Mouse (Mus musculus) MEL (cell line): ENCODE data around the gene Mrpl58. TPM values are rescaled to one million over a fixed set of nuclear protein-coding genes. Genes with fewer than 3 reads are reported as not detected.

Experiments used
- DNase-seq: peaks from one replicate; pipeline ENCODE4 v3.0.0; 2011; ENCODE audit warnings: low read depth, low spot score
- H3K27ac ChIP-seq: 2 replicates; pipeline ENCODE4 v1.5.1; 2012; ENCODE audit warnings: low read depth, mild to moderate bottlenecking, control low read depth, low read length, moderate library complexity; ENCODE audit not compliant: control insufficient read depth
- H3K27me3 ChIP-seq, 2 experiments: fragments of 150-350 bp in 1 of 2; sonication (generic) in 1 of 2; 2 replicates each; pipeline ENCODE4 v1.6.1; 2012; ENCODE audit warnings: low read length in 2 of 2, mild to moderate bottlenecking in 2 of 2, improper control_type of control experiment in 1 of 2, moderate library complexity in 1 of 2; ENCODE audit not compliant: insufficient read depth in 2 of 2, control insufficient read depth in 1 of 2
- H3K36me3 ChIP-seq, 2 experiments: 2 replicates each; pipeline ENCODE4 v1.6.1; 2012 to 2014; ENCODE audit warnings: low read length in 2 of 2, improper control_type of control experiment in 1 of 2, inconsistent platforms in 1 of 2, mild to moderate bottlenecking in 1 of 2; ENCODE audit not compliant: insufficient read depth in 2 of 2, control insufficient read depth in 1 of 2
- H3K4me1 ChIP-seq, 2 experiments: fragments of 150-350 bp in 1 of 2; sonication (generic) in 1 of 2; 2 replicates each; pipeline ENCODE4 v1.6.1; 2012; ENCODE audit warnings: low read length in 2 of 2, improper control_type of control experiment in 1 of 2, mild to moderate bottlenecking in 1 of 2; ENCODE audit not compliant: insufficient read depth in 2 of 2, control insufficient read depth in 1 of 2
- H3K4me3 ChIP-seq, 2 experiments: fragments of 150-350 bp in 1 of 2; sonication (generic) in 1 of 2; 2 replicates each; pipeline ENCODE4 v1.5.1; 2012; ENCODE audit warnings: low read depth in 2 of 2, low read length in 2 of 2, mild to moderate bottlenecking in 2 of 2, moderate library complexity in 2 of 2, control low read depth in 1 of 2, improper control_type of control experiment in 1 of 2; ENCODE audit not compliant: control insufficient read depth in 1 of 2, insufficient read depth in 1 of 2
- H3K79me2 ChIP-seq: 2 replicates; pipeline ENCODE4 v1.6.1; 2012; ENCODE audit warnings: mild to moderate bottlenecking, low read length, moderate library complexity; ENCODE audit not compliant: control insufficient read depth, poor library complexity, insufficient read depth
- H3K9ac ChIP-seq: 2 replicates; pipeline ENCODE4 v1.6.1; 2012; ENCODE audit warnings: low read depth, mild to moderate bottlenecking, control low read depth, low read length, moderate library complexity; ENCODE audit not compliant: control insufficient read depth, poor library complexity, severe bottlenecking
- H3K9me3 ChIP-seq: fragments of 150-350 bp; sonication (generic); replicated peaks from 2 replicates; pipeline ENCODE4 v1.6.1; 2012; ENCODE audit warnings: mild to moderate bottlenecking, low read length, improper control_type of control experiment, moderate library complexity; ENCODE audit not compliant: insufficient read depth
- BHLHE40 ChIP-seq: IDR thresholded peaks from 2 replicates; pipeline ENCODE4 v1.6.1; 2012; ENCODE audit warnings: low read depth, mild to moderate bottlenecking, inconsistent platforms, low read length, improper control_type of control experiment, borderline replicate concordance
- CHD2 ChIP-seq: IDR thresholded peaks from 2 replicates; pipeline ENCODE4 v1.6.1; 2011; ENCODE audit warnings: low read length, improper control_type of control experiment
- ELF1 ChIP-seq: IDR thresholded peaks from 2 replicates; pipeline ENCODE4 v1.6.1; 2014; ENCODE audit warnings: low read depth, mild to moderate bottlenecking, inconsistent platforms, low read length, improper control_type of control experiment, moderate library complexity
- EP300 ChIP-seq, 2 experiments: IDR thresholded peaks; 2 replicates each; pipeline ENCODE4 v1.6.1; 2011; ENCODE audit warnings: improper control_type of control experiment in 2 of 2, low read length in 2 of 2, low read depth in 1 of 2, mild to moderate bottlenecking in 1 of 2
- GABPA ChIP-seq: IDR thresholded peaks from 2 replicates; pipeline ENCODE4 v1.6.1; 2012; ENCODE audit warnings: low read depth, mild to moderate bottlenecking, inconsistent platforms, low read length, improper control_type of control experiment, moderate library complexity
- GATA1 ChIP-seq: IDR thresholded peaks from 2 replicates; pipeline ENCODE4 v1.6.1; 2011; ENCODE audit warnings: low read depth, low read length, improper control_type of control experiment
- KAT2A ChIP-seq: conservative IDR thresholded peaks from 2 replicates; pipeline ENCODE4 v1.6.1; 2012; ENCODE audit warnings: low read depth, low read length, improper control_type of control experiment, inconsistent platforms
- MAZ ChIP-seq: IDR thresholded peaks from 2 replicates; pipeline ENCODE4 v1.6.1; 2012; ENCODE audit warnings: low read depth, mild to moderate bottlenecking, inconsistent platforms, low read length, improper control_type of control experiment
- MEF2A ChIP-seq: IDR thresholded peaks from 2 replicates; pipeline ENCODE4 v1.6.1; 2014; ENCODE audit warnings: low read depth, mild to moderate bottlenecking, inconsistent platforms, low read length, improper control_type of control experiment; ENCODE audit not compliant: poor library complexity, insufficient replicate concordance, severe bottlenecking; ENCODE audit errors: extremely low read depth
- MYC ChIP-seq: IDR thresholded peaks from 2 replicates; pipeline ENCODE4 v1.6.1; 2011; ENCODE audit warnings: low read depth, mild to moderate bottlenecking, low read length, improper control_type of control experiment, moderate library complexity
- POLR2AphosphoS5 ChIP-seq: IDR thresholded peaks from 2 replicates; pipeline ENCODE4 v1.6.1; 2012; ENCODE audit warnings: low read depth, borderline replicate concordance, mild to moderate bottlenecking, inconsistent platforms, low read length, moderate library complexity, mixed read lengths
- RCOR1 ChIP-seq: IDR thresholded peaks from 2 replicates; pipeline ENCODE4 v1.6.1; 2012; ENCODE audit warnings: low read depth, mild to moderate bottlenecking, inconsistent platforms, low read length, improper control_type of control experiment
- SMC3 ChIP-seq: IDR thresholded peaks from 2 replicates; pipeline ENCODE4 v1.6.1; 2011; ENCODE audit warnings: low read depth, low read length, improper control_type of control experiment
- USF1 ChIP-seq: IDR thresholded peaks from 2 replicates; pipeline ENCODE4 v1.6.1; 2014; ENCODE audit warnings: low read depth, mild to moderate bottlenecking, inconsistent platforms, low read length, improper control_type of control experiment, moderate library complexity
- USF2 ChIP-seq, 2 experiments: IDR thresholded peaks; 2 replicates each; pipeline ENCODE4 v1.6.1; 2011 to 2012; ENCODE audit warnings: improper control_type of control experiment in 2 of 2, low read length in 2 of 2, borderline replicate concordance in 1 of 2, inconsistent platforms in 1 of 2, low read depth in 1 of 2, mild to moderate bottlenecking in 1 of 2; ENCODE audit not compliant: insufficient read depth in 1 of 2
- ZKSCAN1 ChIP-seq: IDR thresholded peaks from 2 replicates; pipeline ENCODE4 v1.6.1; 2012; ENCODE audit warnings: low read depth, mild to moderate bottlenecking, inconsistent platforms, low read length, improper control_type of control experiment, moderate library complexity
- ZMIZ1 ChIP-seq: IDR thresholded peaks from 2 replicates; pipeline ENCODE4 v1.6.1; 2012; ENCODE audit warnings: low read depth, mild to moderate bottlenecking, inconsistent platforms, low read length, improper control_type of control experiment, moderate library complexity
- ZNF384 ChIP-seq: IDR thresholded peaks from 2 replicates; pipeline ENCODE4 v1.6.1; 2012; ENCODE audit warnings: low read depth, mild to moderate bottlenecking, inconsistent platforms, low read length, improper control_type of control experiment
- polyA plus RNA-seq, 2 experiments: library from polyadenylated mRNA; stranded (reverse) in 1 of 2; unstranded in 1 of 2; fragments of >175 nt in 1 of 2; fragments of >200 nt in 1 of 2; gene quantifications; 2 replicates each; pipeline versions ENCODE4 v1.2.1 to v1.2.4; 2012; ENCODE audit warnings: low replicate concordance in 2 of 2, low read depth in 1 of 2; ENCODE audit not compliant: insufficient read length in 2 of 2, insufficient read depth in 1 of 2, missing spikeins in 1 of 2
- total RNA-seq: library from RNA; depleted of rRNA; stranded (reverse); fragments of 300-350 nt; gene quantifications from 2 replicates; pipeline ENCODE4 v1.2.3, GENCODE M21; 2012

Gene Mrpl58
- total and polyA plus RNA-seq, 3 experiments: 137 TPM; not detected in 1

- TF ChIP-seq MEF2A (no peak), MYC (peak; percentile 23; the same call in 1 of the 2 replicates), KAT2A (0 out of 2 replicates have a peak, but pooled peaks have one; percentile 15)
These were observed 19.7 kb upstream of the Mrpl58 start (continued) for GRCm38 (mm10) chr11:115383701-115384474.

- Histone ChIP-seq H3K27ac (no peak overlapping the region), H3K4me3 (no peak overlapping the region), H3K79me2 (peaks cover 4% of the 10 kb centered on the region; the same call in 1 of the 2 replicates), H3K36me3 (peaks cover 0 to 9% of the 10 kb centered on the region in 2 experiments; a peak in 2 of 4 replicates), H3K9me3 (no peaks in the 10 kb centered on the region), H3K4me1 (peaks cover 8 to 22% of the 10 kb centered on the region in 2 experiments; a peak in 3 of 4 replicates), H3K9ac (no peak overlapping the region), H3K27me3 (no peaks in the 10 kb centered on the region)
- no peak for DNase-seq
- no peak for TF ChIP-seq BHLHE40
- no peak for TF ChIP-seq EP300 (IDR thresholded peaks at IDR 0.05; ENCODE audit: low read depth in 1 of 2, low read length in 2 of 2)
- no peak for TF ChIP-seq USF1
- TF ChIP-seq GABPA: no peak
- TF ChIP-seq ZNF384: no peak
- TF ChIP-seq ELF1: no peak
- no peak for TF ChIP-seq GATA1
- no peak for TF ChIP-seq SMC3
- no peak for TF ChIP-seq USF2 (IDR thresholded peaks at IDR 0.05; ENCODE audit: borderline replicate concordance in 1 of 2, insufficient read depth in 1 of 2, low read depth in 1 of 2, low read length in 2 of 2)
- no peak for TF ChIP-seq POLR2AphosphoS5
- no peak for TF ChIP-seq ZMIZ1
- no peak for TF ChIP-seq RCOR1
- no peak for TF ChIP-seq ZKSCAN1
- no peak for TF ChIP-seq CHD2
- TF ChIP-seq MAZ: no peak
These were observed 19.0 kb upstream of the Mrpl58 start for GRCm38 (mm10) chr11:115384587-115384986.
